Mouse (Mus musculus) embryonic facial prominence, embryonic 14.5 days (tissue): ENCODE results near the gene Zbtb20. TPM values are rescaled to one million over a fixed set of nuclear protein-coding genes. Genes with fewer than 3 reads are reported as not detected.

Experiments used
- ATAC-seq: fragments of 200-750 bp; cut with Nextera tagmentation; 2 replicates; pipeline ENCODE4 v1.8.0; 2017; ENCODE audit warnings: low read depth, moderate number of reproducible peaks, moderate TSS enrichment
- DNase-seq: peaks from one replicate; pipeline ENCODE4 v3.0.0-alpha.2; 2015; ENCODE audit warnings: low spot score
- H3K27ac ChIP-seq: fragments of 300-500 bp; sonication (generic); replicated peaks from 2 replicates; pipeline ENCODE4 v1.5.1; 2014; ENCODE audit warnings: low read depth, mild to moderate bottlenecking, low read length, moderate library complexity
- H3K27me3 ChIP-seq: fragments of 300-500 bp; sonication (generic); replicated peaks from 2 replicates; pipeline ENCODE4 v1.6.1; 2014; ENCODE audit warnings: low read length; ENCODE audit not compliant: control insufficient read depth, insufficient read depth
- H3K36me3 ChIP-seq: fragments of 300-500 bp; sonication (generic); 2 replicates; pipeline ENCODE4 v1.6.1; 2014; ENCODE audit warnings: low read length, mixed read lengths; ENCODE audit not compliant: control insufficient read depth, insufficient read depth
- H3K4me1 ChIP-seq: fragments of 300-500 bp; sonication (generic); 2 replicates; pipeline ENCODE4 v1.6.1; 2014; ENCODE audit warnings: antibody characterized with exemption, low read length; ENCODE audit not compliant: control insufficient read depth, insufficient read depth
- H3K4me2 ChIP-seq: fragments of 300-500 bp; sonication (generic); 2 replicates; pipeline ENCODE4 v1.6.1; 2014; ENCODE audit warnings: low read depth, mild to moderate bottlenecking, low read length, moderate library complexity, mixed read lengths
- H3K4me3 ChIP-seq: fragments of 300-500 bp; sonication (generic); 2 replicates; pipeline ENCODE4 v1.5.1; 2014; ENCODE audit warnings: low read depth, mild to moderate bottlenecking, low read length
- H3K9ac ChIP-seq: fragments of 300-500 bp; sonication (generic); 2 replicates; pipeline ENCODE4 v1.6.1; 2014; ENCODE audit warnings: low read depth, mild to moderate bottlenecking, low read length, moderate library complexity, mixed read lengths
- H3K9me3 ChIP-seq: fragments of 300-500 bp; sonication (generic); 2 replicates; pipeline ENCODE4 v1.6.1; 2016; ENCODE audit warnings: low read length; ENCODE audit not compliant: control insufficient read depth
- WGBS: fragments of 180-500 bp; shearing (Covaris S2); extraction: QIAGEN DNeasy Blood & Tissue Kit; methylation state at CpG from one replicate; pipeline ENCODE4 v1.1.7; 2014; 5-methylcytosine and 5-hydroxymethylcytosine counted together
- polyA plus RNA-seq: library from polyadenylated mRNA; unstranded; fragments of >200 nt; fragmentation: Nextera tagmentation; extraction: Ambion mirVana; gene quantifications from 2 replicates; pipeline ENCODE4 v1.2.1, GENCODE M21; 2014

The Zbtb20 gene
- polyA plus RNA-seq, 1 experiment from 2014 or later, result 20.6 TPM

DNA sequence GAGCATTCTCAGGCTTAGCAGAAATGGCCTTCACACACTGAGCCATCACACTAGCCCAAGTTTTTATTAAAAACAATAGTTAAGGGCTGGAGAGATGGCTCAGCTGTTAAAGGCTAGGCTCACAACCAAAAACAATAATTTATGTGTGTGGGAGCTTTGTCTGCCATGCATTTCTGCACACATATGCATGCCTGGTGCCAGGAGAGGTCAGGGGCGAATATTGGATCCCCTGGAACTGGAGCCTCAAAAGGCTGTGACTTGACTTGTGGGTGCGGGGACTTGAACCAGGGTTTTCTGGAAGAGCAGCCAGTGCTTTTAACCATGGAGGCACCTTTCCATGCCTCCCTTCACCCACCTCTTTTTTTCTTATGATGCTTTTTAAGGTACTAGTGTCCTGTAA is 685.6 kb downstream of the Zbtb20 start:
- Histone ChIP-seq H3K27ac (no peak overlapping the region), H3K4me2 (no peak overlapping the region), H3K4me3 (no peak overlapping the region), H3K4me1 (no peaks in the 10 kb centered on the region), H3K27me3 (no peaks in the 10 kb centered on the region), H3K36me3 (no peaks in the 10 kb centered on the region), H3K9ac (no peak overlapping the region), H3K9me3 (no peaks in the 10 kb centered on the region)
- no peak for ATAC-seq
- DNase-seq, result no peak
- 90% methylated on average over 2 of the region's 2 CpGs for WGBS

GRCm38 (mm10) chr16:43561956-43562355 is 686.3 kb downstream of the Zbtb20 start:
- no peaks in the 10 kb centered on the region for H3K9me3 ChIP-seq
- H3K36me3 ChIP-seq, result no peaks in the 10 kb centered on the region
- no peaks in the 10 kb centered on the region for H3K27me3 ChIP-seq
- H3K9ac ChIP-seq, result no peak overlapping the region
- DNase-seq, result no peak
- H3K27ac ChIP-seq, result no peak overlapping the region
- no peak overlapping the region for H3K4me3 ChIP-seq
- H3K4me1 ChIP-seq, result no peaks in the 10 kb centered on the region
- 81% methylated on average over 4 of the region's 4 CpGs for WGBS
- no peak overlapping the region for H3K4me2 ChIP-seq
- ATAC-seq, result no peak

GRCm38 (mm10) chr16:43565872-43566271 is 690.2 kb downstream of the Zbtb20 start:
- Histone ChIP-seq H3K4me1 (no peaks in the 10 kb centered on the region), H3K27ac (no peak overlapping the region), H3K9ac (no peak overlapping the region), H3K4me2 (no peak overlapping the region), H3K27me3 (no peaks in the 10 kb centered on the region), H3K4me3 (no peak overlapping the region), H3K9me3 (no peaks in the 10 kb centered on the region), H3K36me3 (no peaks in the 10 kb centered on the region)
- no peak for DNase-seq
- ATAC-seq, result no peak
- WGBS, result 80% methylated on average over 4 of the region's 4 CpGs

- H3K36me3 ChIP-seq, result no peaks in the 10 kb centered on the region
- WGBS, result 74% methylated on average over 1 of the region's 1 CpGs
- H3K9ac ChIP-seq, result no peak overlapping the region
- H3K27me3 ChIP-seq, result no peaks in the 10 kb centered on the region
- DNase-seq, result no peak
- no peak for ATAC-seq
- no peaks in the 10 kb centered on the region for H3K4me1 ChIP-seq
- no peak overlapping the region for H3K27ac ChIP-seq
- H3K4me2 ChIP-seq, result no peak overlapping the region
- H3K4me3 ChIP-seq, result no peak overlapping the region
- H3K9me3 ChIP-seq, result no peaks in the 10 kb centered on the region
Observed at GRCm38 (mm10) chr16:43566511-43566910, 690.8 kb downstream of the Zbtb20 start.

DNA sequence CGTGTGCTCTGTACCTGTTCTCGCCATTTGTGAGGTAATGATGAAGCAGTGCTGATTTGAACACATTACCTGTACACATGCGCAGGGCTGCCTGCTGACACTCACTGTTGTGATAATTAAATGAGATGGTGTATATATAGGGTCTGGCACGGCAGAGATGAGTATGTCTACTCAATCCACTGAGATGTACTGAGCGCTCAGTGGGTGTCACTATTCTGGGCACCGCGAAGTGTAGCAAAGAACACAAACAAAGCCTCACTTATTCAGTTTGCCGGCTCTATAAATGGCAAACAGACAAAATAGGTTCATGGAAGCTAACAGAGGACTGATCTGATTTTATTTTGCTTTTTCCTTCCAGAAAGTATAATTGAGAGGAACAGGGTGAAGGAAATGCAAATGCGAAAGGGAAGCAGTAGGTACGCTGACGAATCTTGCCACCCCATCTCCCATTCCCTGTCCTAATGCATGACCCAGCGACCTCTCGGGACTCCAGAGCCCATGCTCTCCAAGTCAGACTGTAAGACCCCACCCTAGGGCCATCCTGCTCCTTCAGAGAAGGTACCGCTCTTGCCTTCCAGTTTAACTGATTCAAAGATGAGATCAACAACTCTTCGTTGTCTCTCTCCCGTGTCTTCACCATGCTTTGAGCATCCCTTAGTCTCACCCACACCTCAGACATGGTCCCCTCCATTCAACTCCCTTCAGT is 695.8 kb downstream of the Zbtb20 start:
- no peak for DNase-seq
- Histone ChIP-seq H3K27ac (no peak overlapping the region), H3K4me1 (peaks cover 16% of the 10 kb centered on the region), H3K4me2 (no peak overlapping the region), H3K4me3 (no peak overlapping the region), H3K27me3 (no peaks in the 10 kb centered on the region), H3K36me3 (no peaks in the 10 kb centered on the region), H3K9me3 (no peaks in the 10 kb centered on the region), H3K9ac (no peak overlapping the region)
- no peak for ATAC-seq
- WGBS, result 87% methylated on average over 16 of the region's 16 CpGs

DNA sequence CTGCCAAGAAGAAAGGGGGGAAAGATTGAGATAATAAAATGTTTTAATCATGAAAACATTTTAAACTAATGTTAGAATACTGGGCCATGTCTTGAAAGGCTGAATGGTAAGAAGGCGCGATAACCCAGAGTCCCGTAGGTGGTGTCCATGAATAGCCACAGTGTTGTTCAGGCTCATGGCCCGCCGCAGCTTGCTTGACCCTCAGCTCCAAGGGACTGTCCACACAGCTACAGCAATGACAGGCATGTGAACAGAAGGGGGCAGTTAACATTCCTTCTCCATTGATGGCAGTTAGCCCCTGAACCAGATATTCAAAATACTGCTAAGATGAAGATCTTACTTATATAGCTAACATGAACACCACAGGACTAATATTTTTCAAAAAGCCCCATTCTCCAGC is 696.5 kb downstream of the Zbtb20 start:
- 81% methylated on average over 5 of the region's 5 CpGs for WGBS

GRCm38 (mm10) chr16:43572766-43573165 is 697.1 kb downstream of the Zbtb20 start:
- 38% methylated on average over 10 of the region's 10 CpGs for WGBS
- H3K4me2 ChIP-seq, result peak overlapping the region; percentile 19; the same call in 1 of the 2 replicates
- DNase-seq (no peak), ATAC-seq (no peak)
- no peaks in the 10 kb centered on the region for H3K27me3 ChIP-seq
- H3K4me3 ChIP-seq, result no peak overlapping the region
- peak overlapping the region; percentile 73; the same call in 1 of the 2 replicates for H3K27ac ChIP-seq
- H3K4me1 ChIP-seq, result peaks cover 24% of the 10 kb centered on the region
- H3K36me3 ChIP-seq, result no peaks in the 10 kb centered on the region
- no peaks in the 10 kb centered on the region for H3K9me3 ChIP-seq
- peak overlapping the region; percentile 9; the same call in 1 of the 2 replicates for H3K9ac ChIP-seq

More for the DNA sequence above, 696.5 kb downstream of the Zbtb20 start:
- Histone ChIP-seq H3K4me2 (no peak overlapping the region), H3K36me3 (no peaks in the 10 kb centered on the region), H3K9ac (no peak overlapping the region), H3K9me3 (no peaks in the 10 kb centered on the region), H3K4me3 (no peak overlapping the region), H3K4me1 (peaks cover 18% of the 10 kb centered on the region), H3K27ac (no peak overlapping the region), H3K27me3 (no peaks in the 10 kb centered on the region)
- DNase-seq (no peak), ATAC-seq (no peak)

DNA sequence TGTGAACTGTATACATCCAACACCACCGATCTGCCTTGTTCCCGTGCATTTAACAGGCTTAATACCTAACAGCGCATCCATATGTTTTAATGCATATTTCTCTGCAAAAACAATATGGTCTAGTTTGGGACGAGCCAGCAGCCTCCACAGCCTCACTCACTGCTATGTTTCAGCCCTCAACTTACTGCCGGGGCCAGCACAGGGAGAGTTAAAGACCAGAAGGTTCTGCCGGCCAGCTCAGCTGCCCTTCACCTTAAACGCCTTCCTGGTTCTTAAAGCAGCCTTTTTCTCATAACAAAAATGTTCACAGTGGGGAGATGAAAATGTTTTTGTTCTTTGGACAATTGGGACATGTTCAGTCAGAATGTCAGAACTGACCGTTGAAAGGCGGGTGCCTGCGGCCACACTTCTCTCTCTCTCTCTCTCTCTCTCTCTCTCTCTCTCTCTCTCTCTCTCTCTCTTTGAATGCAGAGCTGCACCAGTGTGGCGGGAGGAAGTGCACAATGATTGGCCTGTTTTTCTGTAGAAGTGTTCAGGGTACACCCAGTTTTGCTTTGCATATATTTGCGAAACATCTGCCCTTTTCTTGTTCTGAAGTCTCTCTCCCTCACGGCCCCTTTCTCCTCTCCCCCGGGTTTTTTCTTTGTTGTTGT is 697.6 kb downstream of the Zbtb20 start:
- Histone ChIP-seq H3K9ac (peak overlapping the region; percentile 9; the same call in 1 of the 2 replicates), H3K36me3 (no peaks in the 10 kb centered on the region), H3K4me1 (peaks cover 29% of the 10 kb centered on the region), H3K4me2 (peak overlapping the region; percentile 19; the same call in 1 of the 2 replicates), H3K27ac (peak overlapping the region; percentile 73), H3K4me3 (no peak overlapping the region), H3K27me3 (no peaks in the 10 kb centered on the region), H3K9me3 (no peaks in the 10 kb centered on the region)
- ATAC-seq (peak; percentile 39; the same call in 1 of the 2 replicates), DNase-seq (peak; percentile 72)
- WGBS, result 34% methylated on average over 14 of the region's 14 CpGs
